Mouse (Mus musculus) C2C12 (cell line): ENCODE measurements around the gene Shmt2. TPM values are rescaled to one million over a fixed set of nuclear protein-coding genes. Genes with fewer than 3 reads are reported as not detected.

Source experiments
- H3K27me3 ChIP-seq: one replicate; pipeline ENCODE4 v1.6.1; 2011; ENCODE audit not compliant: control insufficient read depth, insufficient read depth, insufficient read length
- H3K36me3 ChIP-seq: one replicate; pipeline ENCODE4 v1.6.1; 2011; ENCODE audit not compliant: control insufficient read depth, insufficient read depth
- H3K4me3 ChIP-seq: one replicate; pipeline ENCODE4 v1.5.1; 2011; ENCODE audit warnings: mild to moderate bottlenecking, control low read depth; ENCODE audit not compliant: poor library complexity, insufficient read depth, severe bottlenecking
- H3K79me2 ChIP-seq: one replicate; pipeline ENCODE4 v1.6.1; 2011; ENCODE audit not compliant: control insufficient read depth, insufficient read depth
- H3K79me3 ChIP-seq: one replicate; pipeline ENCODE4 v1.6.1; 2011; ENCODE audit warnings: low read depth, control low read depth
- H3ac ChIP-seq: one replicate; pipeline ENCODE3; 2011; ENCODE audit warnings: low read depth; ENCODE audit not compliant: control insufficient read depth, insufficient read length
- CEBPB ChIP-seq: IDR thresholded peaks from one replicate; pipeline ENCODE4 v1.6.1; 2011; ENCODE audit warnings: low read depth, mild to moderate bottlenecking, control low read depth, moderate library complexity
- CTCF ChIP-seq: IDR thresholded peaks from one replicate; pipeline ENCODE4 v1.5.1; 2011; ENCODE audit not compliant: control insufficient read depth, insufficient read depth, insufficient read length
- FOSL1 ChIP-seq: IDR thresholded peaks from one replicate; pipeline ENCODE4 v1.8.0; 2011; ENCODE audit warnings: mild to moderate bottlenecking, low read length; ENCODE audit not compliant: poor library complexity, insufficient read depth, severe bottlenecking
- MAX ChIP-seq: IDR thresholded peaks from one replicate; pipeline ENCODE4 v1.6.1; 2011; ENCODE audit warnings: mild to moderate bottlenecking, control low read depth
- MYOD1 ChIP-seq: IDR thresholded peaks from one replicate; pipeline ENCODE4 v1.6.1; 2011; ENCODE audit warnings: low read depth; ENCODE audit not compliant: control insufficient read depth, insufficient read length
- MYOG ChIP-seq: IDR thresholded peaks from one replicate; pipeline ENCODE4 v1.6.1; 2011; ENCODE audit not compliant: control insufficient read depth, insufficient read length; ENCODE audit errors: extremely low read depth
- USF1 ChIP-seq: IDR thresholded peaks from one replicate; pipeline ENCODE4 v1.6.1; 2011; ENCODE audit warnings: low read depth, mild to moderate bottlenecking, control low read depth, moderate library complexity
- polyA plus RNA-seq: library from polyadenylated mRNA; unstranded; fragments of >200 nt; fragmentation: generic; extraction: Trizol; gene quantifications from one replicate; pipeline ENCODE4 v1.2.1, GENCODE M21; 2012; ENCODE audit warnings: missing spikeins

Shmt2 gene
- polyA plus RNA-seq, 1 experiment = 340 TPM

DNA sequence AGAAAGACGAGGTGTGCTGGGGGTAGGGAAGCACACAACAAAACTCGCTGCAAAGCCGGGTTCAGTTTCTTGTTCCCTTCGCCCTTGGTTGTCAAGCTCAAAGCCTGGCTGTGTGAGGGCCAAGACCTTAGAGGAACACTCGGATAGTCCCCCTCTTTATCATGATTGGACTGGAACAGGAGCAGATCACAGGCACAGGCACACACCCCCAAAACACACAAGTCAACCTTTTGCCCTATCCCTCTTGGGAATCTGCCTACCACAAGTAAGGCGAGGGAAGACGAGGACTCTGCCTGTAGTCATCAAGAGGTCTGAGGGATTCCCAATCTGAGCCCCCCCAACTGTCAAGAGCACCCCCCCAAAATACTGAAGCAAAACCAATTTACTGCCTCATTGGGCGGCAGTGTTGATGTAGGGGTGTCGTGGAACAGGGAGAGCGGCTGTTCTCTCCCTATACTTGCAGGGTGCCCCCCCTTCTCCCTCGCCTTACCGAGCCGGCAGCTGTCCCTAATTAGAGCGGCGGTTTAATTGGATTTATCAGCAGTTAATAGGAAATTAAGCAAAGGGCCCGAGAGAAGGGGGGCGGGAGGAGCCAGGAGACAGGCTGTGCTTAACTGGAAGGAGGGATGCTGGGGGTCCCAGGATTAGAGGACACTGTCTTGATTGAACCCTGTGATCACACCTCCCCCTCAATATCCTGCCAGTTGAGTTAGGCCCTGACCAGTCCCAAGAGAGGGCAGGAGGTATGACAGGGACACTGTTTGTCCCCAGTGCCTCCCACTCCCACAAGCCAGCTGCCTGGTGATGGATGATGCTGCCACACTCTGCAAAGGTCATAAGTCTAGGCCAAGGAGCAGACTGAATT is 12.2 kb downstream of the Shmt2 start:
- Histone ChIP-seq H3K4me3 (no peak overlapping the region), H3K79me3 (no peaks in the 10 kb centered on the region), H3ac (no peak overlapping the region), H3K27me3 (no peaks in the 10 kb centered on the region), H3K79me2 (no peaks in the 10 kb centered on the region), H3K36me3 (no peaks in the 10 kb centered on the region)
- TF ChIP-seq CEBPB = no peak
- TF ChIP-seq MAX = no peak
- no peak for TF ChIP-seq USF1
- no peak for TF ChIP-seq MYOG
- no peak for TF ChIP-seq FOSL1
- no peak for TF ChIP-seq CTCF
- no peak for TF ChIP-seq MYOD1

DNA sequence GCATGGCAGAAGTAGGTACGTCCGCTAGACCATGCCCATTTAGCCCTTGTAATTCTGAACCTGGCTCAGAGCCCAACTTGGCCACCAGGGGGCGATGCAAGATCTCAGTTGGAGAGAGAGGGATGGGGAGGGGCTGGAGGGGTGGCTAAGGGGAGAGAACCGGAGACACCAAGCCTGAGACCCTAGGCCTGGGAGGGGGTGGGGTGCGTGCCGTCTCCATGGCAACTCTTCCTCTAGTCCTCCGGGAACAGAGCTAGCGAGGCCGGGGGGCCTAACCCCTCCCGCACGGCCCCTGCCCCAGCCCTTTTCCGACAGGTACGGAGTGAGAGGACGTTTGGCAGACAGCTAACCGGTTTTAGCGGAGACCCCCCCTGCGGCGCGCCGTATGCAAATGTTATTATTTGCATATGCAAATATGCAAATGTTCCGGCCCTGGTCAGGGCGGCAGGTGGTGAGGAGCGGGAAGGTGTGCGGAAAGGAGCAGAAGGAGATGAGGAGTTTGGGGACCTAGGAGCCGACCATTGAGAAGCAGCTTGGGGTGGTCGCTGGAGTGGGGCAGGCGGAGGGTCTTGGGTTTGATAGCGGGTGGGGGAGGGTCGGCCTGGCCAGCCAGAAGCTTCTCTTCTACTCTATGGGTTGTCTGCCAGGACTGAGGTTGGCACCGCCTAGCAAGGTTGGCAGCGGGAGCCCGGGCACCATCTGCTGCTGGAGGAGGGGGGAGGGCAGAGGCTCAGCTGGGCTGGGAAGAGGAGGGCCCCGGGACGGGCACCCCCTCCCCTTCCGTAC is 13.0 kb downstream of the Shmt2 start:
- Histone ChIP-seq H3ac (no peak overlapping the region), H3K36me3 (no peaks in the 10 kb centered on the region), H3K79me2 (no peaks in the 10 kb centered on the region), H3K4me3 (no peak overlapping the region), H3K27me3 (no peaks in the 10 kb centered on the region), H3K79me3 (no peaks in the 10 kb centered on the region)
- TF ChIP-seq MAX = no peak
- TF ChIP-seq CTCF = peak; percentile 70
- no peak for TF ChIP-seq CEBPB
- TF ChIP-seq MYOD1 = no peak
- no peak for TF ChIP-seq USF1
- TF ChIP-seq FOSL1 = no peak

DNA sequence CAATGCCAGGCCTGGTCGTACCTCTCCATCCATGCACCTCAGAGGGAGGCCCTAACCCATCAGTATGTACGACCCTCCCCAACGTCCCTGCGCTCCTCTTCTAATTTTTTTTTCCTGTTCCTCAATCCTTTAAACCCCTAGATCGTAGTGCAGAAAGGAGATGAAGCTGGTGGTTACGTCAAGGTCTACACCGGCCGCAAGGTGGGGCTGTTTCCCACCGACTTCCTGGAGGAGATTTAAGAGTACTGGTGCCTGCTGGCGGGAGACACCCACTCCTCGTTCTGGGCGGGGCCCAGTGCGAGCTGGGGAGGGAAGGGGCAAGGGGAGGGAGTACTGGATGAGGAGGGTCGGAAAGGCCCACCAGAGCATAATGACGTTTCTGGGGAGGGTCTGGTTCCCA is 14.0 kb downstream of the Shmt2 start:
- peak; percentile 52 for TF ChIP-seq CTCF
- TF ChIP-seq USF1 = no peak
- TF ChIP-seq MAX = no peak
- no peak for TF ChIP-seq FOSL1
- no peak for TF ChIP-seq MYOG
- TF ChIP-seq MYOD1 = no peak
- no peak for TF ChIP-seq CEBPB
- Histone ChIP-seq H3K79me3 (no peaks in the 10 kb centered on the region), H3K4me3 (no peak overlapping the region), H3K27me3 (no peaks in the 10 kb centered on the region), H3K79me2 (no peaks in the 10 kb centered on the region), H3ac (no peak overlapping the region), H3K36me3 (no peaks in the 10 kb centered on the region)

DNA sequence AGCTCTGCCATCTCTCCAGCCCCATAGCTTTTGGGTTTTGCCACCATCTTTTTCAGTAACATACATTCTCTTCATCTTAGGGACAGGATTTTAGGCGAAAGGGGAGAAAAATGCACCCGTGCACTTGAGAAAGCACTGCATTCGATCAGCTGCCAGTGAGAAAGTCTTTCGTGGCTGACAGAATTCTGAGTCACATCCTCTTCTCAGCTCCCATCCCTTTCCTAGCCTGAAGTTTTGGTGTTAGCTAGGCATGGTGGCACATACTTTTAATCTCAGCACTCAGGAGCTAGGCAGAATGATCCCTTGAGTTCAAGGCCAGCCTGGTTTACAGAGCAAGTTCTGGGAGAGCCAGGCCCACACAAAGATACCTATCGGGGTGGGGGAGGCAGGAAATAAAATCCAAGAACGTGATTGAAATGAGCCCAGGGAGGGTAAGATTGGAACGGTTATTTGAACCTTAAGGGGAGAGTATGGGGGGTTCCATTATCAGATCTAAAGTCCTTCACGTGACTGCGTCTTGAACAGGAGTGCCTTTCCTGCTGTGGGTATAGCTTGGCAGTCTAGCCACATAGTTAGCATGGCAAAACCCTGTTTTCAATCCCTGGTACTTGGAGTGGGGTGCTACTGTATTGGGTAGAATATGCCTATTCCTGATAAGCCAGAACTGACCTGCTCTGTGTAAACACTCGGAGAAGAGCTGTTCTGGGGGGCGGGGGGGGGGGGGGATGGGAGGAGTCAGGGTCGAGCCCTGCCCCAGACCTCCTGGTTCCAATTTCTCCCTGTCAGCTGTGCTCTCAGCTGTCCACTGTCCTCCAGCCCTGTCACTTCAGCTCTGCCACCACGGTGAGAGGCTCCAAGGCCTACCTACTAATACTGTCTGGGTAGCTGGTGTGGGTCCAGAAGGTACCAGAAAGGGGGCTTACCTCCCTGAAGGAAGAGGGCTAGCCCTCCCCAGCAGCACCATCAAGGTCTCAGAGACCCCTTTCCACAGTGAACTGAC is 21.1 kb downstream of the Shmt2 start, which contains the start of gene Stac3:
Gene Stac3 (plus strand): TSS at position 793 of the 1,000 bp plus-strand sequence.
- Histone ChIP-seq H3K79me3 (no peaks in the 10 kb centered on the region), H3K36me3 (peaks cover 24% of the 10 kb centered on the region), H3K27me3 (no peaks in the 10 kb centered on the region), H3ac (no peak within 1 kb of the TSS), H3K4me3 (no peak within 1 kb of the TSS), H3K79me2 (no peaks in the 10 kb centered on the region)
- TF ChIP-seq MAX = peak; percentile 35
- TF ChIP-seq MYOD1 = peak; percentile 88
- TF ChIP-seq CTCF = no peak
- peak; percentile 82 for TF ChIP-seq USF1
- no peak for TF ChIP-seq FOSL1
- TF ChIP-seq CEBPB = no peak
- no peak for TF ChIP-seq MYOG
